Mouse (Mus musculus) forebrain, embryonic 12.5 days (tissue): ENCODE results near the gene Tmem200b. TPM values are rescaled to one million over a fixed set of nuclear protein-coding genes. Genes with fewer than 3 reads are reported as not detected.

Experiments used
- ATAC-seq: fragments of 200-750 bp; cut with Nextera tagmentation; 2 replicates; pipeline ENCODE4 v1.8.0; 2017; ENCODE audit warnings: moderate TSS enrichment; ENCODE audit not compliant: low FRiP score
- H3K27ac ChIP-seq: fragments of 300-500 bp; sonication (generic); 2 replicates; pipeline ENCODE4 v1.5.1; 2016; ENCODE audit warnings: mild to moderate bottlenecking
- H3K27me3 ChIP-seq: fragments of 300-500 bp; sonication (generic); 2 replicates; pipeline ENCODE4 v1.6.1; 2016; ENCODE audit warnings: mild to moderate bottlenecking
- H3K36me3 ChIP-seq: fragments of 300-500 bp; sonication (generic); replicated peaks from 2 replicates; pipeline ENCODE4 v1.6.1; 2016; ENCODE audit warnings: mild to moderate bottlenecking
- H3K4me1 ChIP-seq: fragments of 300-500 bp; sonication (generic); 2 replicates; pipeline ENCODE4 v1.6.1; 2016
- H3K4me2 ChIP-seq: fragments of 300-500 bp; sonication (generic); 2 replicates; pipeline ENCODE4 v1.6.1; 2016; ENCODE audit warnings: mild to moderate bottlenecking, moderate library complexity
- H3K4me3 ChIP-seq: fragments of 300-500 bp; sonication (generic); replicated peaks from 2 replicates; pipeline ENCODE4 v1.5.1; 2016; ENCODE audit warnings: mild to moderate bottlenecking
- H3K9ac ChIP-seq: fragments of 300-500 bp; sonication (generic); 2 replicates; pipeline ENCODE4 v1.6.1; 2016; ENCODE audit warnings: mild to moderate bottlenecking
- H3K9me3 ChIP-seq: fragments of 300-500 bp; sonication (generic); 2 replicates; pipeline ENCODE4 v1.6.1; 2016
- WGBS: fragments of 180-500 bp; shearing (Covaris S2); methylation state at CpG from one replicate; pipeline ENCODE4 v1.1.7; 2016; 5-methylcytosine and 5-hydroxymethylcytosine counted together
- polyA plus RNA-seq: library from polyadenylated mRNA; unstranded; fragments of >200 nt; fragmentation: Nextera tagmentation; extraction: Ambion mirVana; gene quantifications from 2 replicates; pipeline ENCODE4 v1.2.1, GENCODE M21; 2016

Tmem200b gene
- 0.24 and 0.50 TPM in 2 replicates for polyA plus RNA-seq

DNA sequence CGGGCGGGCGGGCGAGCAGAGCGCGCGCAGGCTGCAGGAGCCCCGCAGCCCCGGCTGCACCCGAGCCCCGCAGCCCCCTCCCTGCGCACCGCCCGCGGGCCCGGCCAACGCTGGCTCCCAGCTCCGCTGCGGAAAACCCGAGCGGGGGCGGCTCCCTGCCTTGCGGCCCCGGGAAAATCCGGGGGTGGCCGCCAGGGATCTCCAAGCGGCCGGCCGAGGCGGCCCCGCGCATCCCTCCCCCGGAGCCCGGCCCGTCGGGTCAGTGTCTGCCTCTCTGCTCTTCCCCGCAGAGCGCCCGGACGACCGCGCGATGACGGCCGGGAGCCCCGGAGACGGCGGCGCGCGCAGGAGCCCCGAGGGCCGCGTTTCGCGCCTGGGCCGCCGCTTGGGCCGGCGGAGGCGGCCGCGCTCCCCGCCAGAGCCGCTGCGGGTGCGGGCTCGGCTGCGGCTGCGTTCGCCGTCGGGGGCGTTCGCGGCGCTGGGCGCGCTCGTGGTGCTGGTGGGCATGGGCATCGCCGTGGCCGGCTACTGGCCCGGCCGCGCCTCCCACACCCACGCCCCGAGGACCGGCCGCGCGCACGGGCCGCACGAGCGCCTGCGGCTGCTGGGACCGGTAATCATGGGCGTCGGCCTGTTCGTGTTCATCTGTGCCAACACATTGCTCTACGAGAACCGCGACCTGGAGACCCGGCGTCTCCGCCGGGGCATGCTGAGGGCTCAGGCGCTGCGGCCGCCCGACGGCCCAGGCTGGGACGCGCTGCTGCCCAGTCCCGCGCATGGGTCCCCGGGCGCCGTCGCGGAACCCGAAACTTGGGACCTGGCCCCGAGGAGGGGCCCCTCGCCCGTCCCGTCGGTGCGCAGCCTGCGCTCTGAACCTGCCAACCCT is at the start of gene Tmem200b:
TSS of gene Tmem200b (plus strand) at position 311 of the 886 bp plus-strand sequence.
- Histone ChIP-seq H3K9me3 (no peaks in the 10 kb centered on the region; the same call in 1 of the 2 replicates), H3K4me2 (peak within 1 kb of the TSS; percentile 74), H3K27me3 (peaks cover 87% of the 10 kb centered on the region), H3K36me3 (peaks cover 31% of the 10 kb centered on the region), H3K4me3 (peak within 1 kb of the TSS; percentile 49), H3K27ac (peak within 1 kb of the TSS; percentile 25; the same call in 1 of the 2 replicates), H3K9ac (peak within 1 kb of the TSS; percentile 56), H3K4me1 (peaks cover 46% of the 10 kb centered on the region)
- ATAC-seq = peak; percentile 18; the same call in 1 of the 2 replicates
- under 1% methylated on average over 118 of the region's 130 CpGs for WGBS

DNA sequence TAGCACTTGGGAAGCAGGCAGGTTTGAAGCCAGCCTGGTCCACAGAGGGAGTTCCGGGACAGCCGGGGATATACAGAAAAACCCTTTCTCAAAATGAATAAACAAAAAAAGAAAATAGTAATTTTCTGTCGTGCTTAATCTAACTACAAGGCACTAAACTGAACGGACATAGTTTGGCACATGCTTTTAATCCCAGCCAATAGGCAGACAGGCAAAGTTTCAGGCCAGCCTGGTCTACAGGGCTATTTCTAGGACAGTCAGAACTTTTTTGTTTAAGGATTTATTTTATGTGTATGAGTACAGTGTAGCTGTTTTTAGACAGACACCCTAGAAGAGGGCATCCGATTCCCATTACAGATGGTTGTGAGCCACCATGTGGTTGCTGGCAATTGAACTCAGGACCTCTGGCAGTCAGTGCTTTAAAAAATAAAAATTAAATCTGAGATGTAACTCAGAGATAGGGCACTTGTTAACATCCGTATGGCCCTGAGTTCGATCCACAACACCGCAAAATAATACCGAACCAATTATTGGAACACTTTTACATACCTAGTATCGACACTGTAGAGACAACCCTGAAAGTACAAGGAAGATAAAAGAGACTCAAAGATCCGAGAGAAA is 48.8 kb upstream of the Tmem200b start:
- Histone ChIP-seq H3K4me2 (peak overlapping the region; percentile 61), H3K36me3 (peaks cover 9% of the 10 kb centered on the region; the same call in 1 of the 2 replicates), H3K9me3 (no peaks in the 10 kb centered on the region), H3K27me3 (no peaks in the 10 kb centered on the region), H3K4me3 (peak overlapping the region; percentile 94), H3K4me1 (peaks cover 32% of the 10 kb centered on the region), H3K27ac (peak overlapping the region; percentile 100), H3K9ac (peak overlapping the region; percentile 99)
- peak; percentile 24 for ATAC-seq
- 11% methylated on average over 11 of the region's 11 CpGs for WGBS

DNA sequence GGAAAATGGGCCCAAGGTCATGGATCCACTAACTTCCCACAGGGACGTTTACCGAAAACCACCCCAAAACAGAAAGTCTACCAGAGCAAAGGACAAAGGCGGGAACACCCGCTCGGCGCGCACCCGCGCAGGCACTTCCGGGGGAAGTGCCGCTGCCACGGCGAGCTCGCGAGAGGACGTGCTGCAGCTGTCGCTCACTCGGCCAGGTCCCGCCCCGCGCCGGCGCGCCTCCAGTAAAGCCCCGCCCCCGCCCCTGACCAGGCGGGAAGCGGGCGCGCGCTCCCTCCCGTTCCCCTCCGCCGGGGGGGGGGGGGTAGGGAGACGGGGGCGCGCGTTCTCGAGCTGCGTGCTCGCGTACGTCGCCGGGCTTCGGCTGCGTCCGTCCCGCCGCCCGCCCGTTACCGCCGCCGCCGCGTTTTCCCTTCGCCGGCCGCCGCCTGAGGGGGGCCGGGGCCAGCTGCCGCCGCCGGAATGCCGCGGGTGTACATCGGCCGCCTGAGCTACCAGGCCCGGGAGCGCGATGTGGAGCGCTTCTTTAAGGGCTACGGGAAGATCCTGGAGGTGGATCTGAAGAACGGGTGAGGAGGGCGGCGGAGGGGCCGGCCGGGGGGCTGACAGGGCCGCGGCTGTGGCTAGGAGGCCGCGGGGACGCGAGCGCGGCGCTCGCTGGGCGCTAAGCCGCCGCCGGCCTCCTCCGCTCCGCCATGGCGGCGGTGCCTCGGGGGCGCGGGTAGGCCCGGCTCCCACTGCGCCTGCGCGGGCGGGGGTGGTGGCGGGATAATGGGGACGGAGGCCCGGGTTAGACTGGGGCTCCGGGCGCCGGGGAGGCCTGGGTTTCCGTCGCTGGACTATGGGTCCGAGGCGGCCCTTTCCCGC is 48.0 kb upstream of the Tmem200b start, which contains the start of gene Srsf4:
TSS of gene Srsf4 (plus strand) at position 325 of the 876 bp plus-strand sequence.
- Histone ChIP-seq H3K4me3 (peak within 1 kb of the TSS; percentile 94), H3K27me3 (no peaks in the 10 kb centered on the region), H3K36me3 (peaks cover 5% of the 10 kb centered on the region; the same call in 1 of the 2 replicates), H3K4me1 (peaks cover 40% of the 10 kb centered on the region), H3K9me3 (no peaks in the 10 kb centered on the region), H3K4me2 (peak within 1 kb of the TSS; percentile 90), H3K9ac (peak within 1 kb of the TSS; percentile 99), H3K27ac (peak within 1 kb of the TSS; percentile 100)
- WGBS = under 1% methylated on average over 72 of the region's 116 CpGs
- ATAC-seq = peak; percentile 97

DNA sequence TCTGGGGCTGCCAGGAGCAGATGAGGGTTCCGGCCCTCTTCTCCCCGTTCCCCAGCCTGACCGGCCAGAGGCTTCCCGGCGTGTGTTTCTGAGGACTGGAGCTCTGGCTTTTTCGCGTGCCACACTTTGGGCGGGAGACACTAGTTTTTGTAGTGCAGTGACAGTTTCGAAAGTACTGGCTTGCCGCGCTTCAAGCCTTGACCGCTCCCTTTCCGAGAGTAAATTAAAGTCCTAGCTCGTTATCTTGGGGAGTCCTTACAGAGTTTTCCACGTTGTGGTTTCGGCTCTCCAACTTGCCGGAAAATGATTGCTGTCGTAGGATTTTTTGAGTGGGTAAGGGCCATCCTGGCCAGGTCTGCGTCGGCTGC is 47.4 kb upstream of the Tmem200b start:
- Histone ChIP-seq H3K4me3 (peak overlapping the region; percentile 94), H3K9me3 (no peaks in the 10 kb centered on the region), H3K27ac (peak overlapping the region; percentile 100), H3K4me2 (peak overlapping the region; percentile 90), H3K36me3 (peaks cover 5% of the 10 kb centered on the region; the same call in 1 of the 2 replicates), H3K4me1 (peaks cover 40% of the 10 kb centered on the region), H3K9ac (peak overlapping the region; percentile 99), H3K27me3 (no peaks in the 10 kb centered on the region)
- peak; percentile 7; the same call in 1 of the 2 replicates for ATAC-seq
- under 1% methylated on average over 20 of the region's 20 CpGs for WGBS

DNA sequence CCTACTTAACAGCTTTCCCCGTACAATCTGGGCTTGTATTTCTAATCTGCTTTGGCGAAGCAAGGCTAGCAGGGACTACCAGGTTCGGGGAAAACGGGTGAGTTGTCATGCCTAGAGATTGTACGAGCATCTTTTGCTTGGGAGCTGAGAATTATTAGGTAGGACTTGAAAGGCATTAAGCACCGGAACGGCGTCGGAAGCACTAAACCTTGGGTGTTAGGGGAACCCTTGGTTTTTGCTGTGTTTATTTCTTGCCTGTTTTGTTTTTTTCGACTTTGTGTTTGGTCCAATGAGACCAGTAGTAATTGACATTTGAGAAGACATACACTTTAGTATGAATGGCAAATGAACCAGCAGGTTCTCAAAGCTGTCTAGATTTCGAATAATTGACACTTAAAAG is 47.0 kb upstream of the Tmem200b start:
- peak overlapping the region; percentile 94 for H3K4me3 ChIP-seq
- H3K36me3 ChIP-seq = peaks cover 5% of the 10 kb centered on the region; the same call in 1 of the 2 replicates
- H3K4me1 ChIP-seq = peaks cover 43% of the 10 kb centered on the region
- peak overlapping the region; percentile 100 for H3K27ac ChIP-seq
- no peak for ATAC-seq
- peak overlapping the region; percentile 99 for H3K9ac ChIP-seq
- H3K4me2 ChIP-seq = peak overlapping the region; percentile 90
- WGBS = 4% methylated on average over 11 of the region's 11 CpGs
- no peaks in the 10 kb centered on the region for H3K27me3 ChIP-seq
- no peaks in the 10 kb centered on the region for H3K9me3 ChIP-seq

DNA sequence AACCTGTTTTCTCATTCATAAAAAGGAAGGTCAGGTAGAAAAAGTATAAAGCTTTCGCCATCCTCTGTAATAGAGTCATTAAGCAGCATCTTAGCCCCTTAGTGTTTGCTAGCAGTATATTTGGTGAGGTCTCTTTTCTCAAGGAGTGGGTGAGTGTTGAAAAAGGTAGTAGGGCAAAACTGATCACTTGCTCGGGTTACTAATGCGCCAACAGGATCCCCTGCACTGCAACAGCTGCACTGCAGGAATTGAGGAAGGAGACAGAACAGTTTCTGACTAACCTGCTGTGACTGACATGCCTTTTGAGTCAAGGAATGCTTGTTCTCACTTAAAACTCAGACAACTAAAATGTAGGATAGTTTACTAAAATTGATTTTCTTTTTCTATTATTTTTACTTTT is 46.3 kb upstream of the Tmem200b start:
- Histone ChIP-seq H3K36me3 (peaks cover 2% of the 10 kb centered on the region; the same call in 1 of the 2 replicates), H3K9ac (peak overlapping the region; percentile 99), H3K9me3 (no peaks in the 10 kb centered on the region), H3K27ac (no peak overlapping the region), H3K4me3 (peak overlapping the region; percentile 94), H3K4me2 (peak overlapping the region; percentile 90), H3K27me3 (no peaks in the 10 kb centered on the region), H3K4me1 (peaks cover 49% of the 10 kb centered on the region)
- ATAC-seq = no peak
- 41% methylated on average over 3 of the region's 3 CpGs for WGBS

DNA sequence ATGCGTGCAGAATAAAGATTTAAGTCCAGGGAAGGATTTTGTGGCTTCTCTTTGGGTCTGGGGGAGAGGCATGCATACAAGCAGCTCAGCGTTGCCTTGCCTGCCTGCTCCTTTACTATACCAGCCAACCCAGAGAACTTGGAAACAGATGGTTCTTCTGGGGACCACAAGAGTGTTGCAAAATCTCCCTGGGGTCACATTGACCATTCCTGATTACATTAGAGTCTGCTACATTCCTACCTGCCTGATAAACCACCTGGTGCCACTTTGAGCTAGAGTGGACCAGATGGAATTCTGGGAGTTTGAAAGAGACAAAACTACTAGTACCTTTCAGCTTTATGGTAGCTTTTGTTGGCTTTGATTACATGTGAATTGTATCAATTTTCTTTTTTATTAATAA is 44.7 kb upstream of the Tmem200b start:
- H3K27me3 ChIP-seq = no peaks in the 10 kb centered on the region
- 75% methylated on average over 2 of the region's 2 CpGs for WGBS
- H3K4me1 ChIP-seq = peaks cover 53% of the 10 kb centered on the region
- no peaks in the 10 kb centered on the region for H3K36me3 ChIP-seq
- H3K27ac ChIP-seq = 0 out of 2 replicates have a peak overlapping the region, but pooled peaks have one; percentile 14
- peak overlapping the region; percentile 90 for H3K4me2 ChIP-seq
- no peak overlapping the region for H3K9ac ChIP-seq
- H3K9me3 ChIP-seq = no peaks in the 10 kb centered on the region
- ATAC-seq = no peak
- no peak overlapping the region for H3K4me3 ChIP-seq

DNA sequence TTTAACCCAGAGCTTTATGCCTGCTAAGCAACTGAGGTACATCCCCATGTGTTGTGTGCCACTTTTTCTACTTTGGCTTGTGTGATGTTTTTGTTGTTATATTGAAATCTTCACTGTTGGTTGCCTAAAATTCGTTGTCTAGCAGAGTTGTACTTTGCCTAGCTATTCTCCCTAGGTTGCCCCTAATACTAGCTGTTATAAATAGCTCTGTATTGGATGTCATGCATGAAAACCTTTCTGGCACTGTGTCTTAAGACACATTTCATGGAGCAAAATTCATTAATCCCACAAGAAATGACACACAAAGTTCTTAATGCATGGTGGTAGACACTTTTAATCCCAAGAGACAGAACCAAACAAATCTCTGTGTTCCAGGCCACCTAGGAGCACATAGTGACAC is 41.9 kb upstream of the Tmem200b start:
- no peak for ATAC-seq
- WGBS = 83% methylated on average over 1 of the region's 1 CpGs
- H3K4me1 ChIP-seq = peaks cover 69% of the 10 kb centered on the region

DNA sequence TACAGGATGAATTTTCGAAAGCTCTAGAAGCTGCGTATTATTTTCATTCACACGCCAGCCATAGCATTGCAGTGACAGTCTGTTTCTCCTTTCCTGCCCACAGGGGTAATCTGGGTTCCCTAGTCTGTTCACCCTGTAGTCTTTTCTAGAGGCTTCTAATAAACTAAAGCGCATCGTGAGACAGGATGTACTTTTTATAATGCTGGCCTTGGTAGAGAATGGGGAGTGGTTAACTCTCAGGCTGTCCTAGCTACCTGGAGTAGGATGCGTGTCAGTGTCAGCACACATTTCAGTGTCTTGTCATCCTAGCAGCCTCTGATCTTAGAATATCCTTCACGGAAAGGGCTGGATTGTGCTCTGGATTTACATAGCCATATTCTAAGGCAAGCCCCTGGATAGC is 40.3 kb upstream of the Tmem200b start:
- 93% methylated on average over 7 of the region's 7 CpGs for WGBS
- Histone ChIP-seq H3K27ac (no peak overlapping the region), H3K4me1 (peaks cover 62% of the 10 kb centered on the region), H3K4me3 (no peak overlapping the region), H3K9ac (no peak overlapping the region), H3K36me3 (peaks cover 14% of the 10 kb centered on the region), H3K9me3 (no peaks in the 10 kb centered on the region), H3K4me2 (no peak overlapping the region), H3K27me3 (no peaks in the 10 kb centered on the region)
- no peak for ATAC-seq

More for the DNA sequence above, 41.9 kb upstream of the Tmem200b start:
- Histone ChIP-seq H3K9me3 (no peaks in the 10 kb centered on the region), H3K36me3 (no peaks in the 10 kb centered on the region), H3K4me2 (no peak overlapping the region), H3K4me3 (no peak overlapping the region), H3K27me3 (no peaks in the 10 kb centered on the region), H3K9ac (no peak overlapping the region), H3K27ac (no peak overlapping the region)

DNA sequence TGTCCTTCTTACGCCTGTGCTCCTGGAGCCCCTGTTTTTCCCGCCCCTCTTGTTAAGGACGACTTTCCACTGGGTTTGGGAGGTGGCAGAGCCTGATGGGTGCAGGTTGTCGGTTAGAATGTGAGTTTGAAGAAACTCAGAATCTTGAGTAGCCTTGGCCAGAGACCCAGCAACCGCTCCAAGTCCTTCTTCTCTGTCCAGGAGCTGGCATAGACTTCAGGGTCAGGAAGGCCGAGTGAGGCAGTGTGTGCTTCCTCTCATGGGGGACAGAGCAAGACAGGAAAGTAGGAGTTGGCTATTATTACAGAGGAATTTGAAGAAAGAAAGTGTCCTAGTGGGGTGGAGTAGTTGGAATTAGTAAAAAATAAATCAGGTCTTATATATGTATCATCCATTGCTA is 38.0 kb upstream of the Tmem200b start:
- Histone ChIP-seq H3K27ac (peak overlapping the region; percentile 38; the same call in 1 of the 2 replicates), H3K27me3 (no peaks in the 10 kb centered on the region), H3K9me3 (no peaks in the 10 kb centered on the region), H3K36me3 (peaks cover 23% of the 10 kb centered on the region), H3K4me1 (peaks cover 43% of the 10 kb centered on the region), H3K9ac (no peak overlapping the region), H3K4me2 (no peak overlapping the region), H3K4me3 (no peak overlapping the region)
- ATAC-seq = no peak
- 88% methylated on average over 6 of the region's 6 CpGs for WGBS

DNA sequence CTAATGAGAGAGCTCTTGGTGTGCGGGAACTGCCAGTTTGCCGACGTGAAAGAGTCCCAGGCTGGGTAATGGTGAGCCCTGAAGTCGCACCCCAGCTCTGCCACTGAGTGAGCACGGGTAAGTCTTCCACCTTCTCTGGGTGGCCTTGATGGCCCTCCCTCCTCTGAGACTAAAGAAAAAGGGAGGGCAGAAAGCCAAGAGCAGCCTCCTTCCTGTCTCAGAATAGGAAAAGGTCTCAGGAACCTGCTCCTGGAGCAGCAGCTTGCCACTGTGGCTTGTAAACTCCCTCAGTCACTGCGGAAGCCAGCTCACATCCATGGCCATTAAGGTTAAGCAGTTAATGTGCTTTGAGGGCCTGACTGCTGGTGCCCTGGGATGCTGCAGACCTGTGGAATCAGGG is 36.2 kb upstream of the Tmem200b start:
- no peak overlapping the region for H3K4me2 ChIP-seq
- H3K27me3 ChIP-seq = no peaks in the 10 kb centered on the region
- peaks cover 23% of the 10 kb centered on the region for H3K36me3 ChIP-seq
- no peak for ATAC-seq
- WGBS = 88% methylated on average over 6 of the region's 6 CpGs
- no peak overlapping the region for H3K4me3 ChIP-seq
- no peak overlapping the region for H3K9ac ChIP-seq
- H3K4me1 ChIP-seq = peaks cover 34% of the 10 kb centered on the region
- no peaks in the 10 kb centered on the region for H3K9me3 ChIP-seq
- H3K27ac ChIP-seq = no peak overlapping the region
